Mouse (Mus musculus) right cerebral cortex, postnatal 36 days (tissue): ENCODE measurements around the gene Msi2.

Source experiments
- DNase-seq, 2 experiments: peaks; one replicate each; pipeline ENCODE4 v3.0.0; 2022; ENCODE audit warnings: low spot score in 2 of 2, mixed read lengths in 1 of 2

Gene Msi2

DNA sequence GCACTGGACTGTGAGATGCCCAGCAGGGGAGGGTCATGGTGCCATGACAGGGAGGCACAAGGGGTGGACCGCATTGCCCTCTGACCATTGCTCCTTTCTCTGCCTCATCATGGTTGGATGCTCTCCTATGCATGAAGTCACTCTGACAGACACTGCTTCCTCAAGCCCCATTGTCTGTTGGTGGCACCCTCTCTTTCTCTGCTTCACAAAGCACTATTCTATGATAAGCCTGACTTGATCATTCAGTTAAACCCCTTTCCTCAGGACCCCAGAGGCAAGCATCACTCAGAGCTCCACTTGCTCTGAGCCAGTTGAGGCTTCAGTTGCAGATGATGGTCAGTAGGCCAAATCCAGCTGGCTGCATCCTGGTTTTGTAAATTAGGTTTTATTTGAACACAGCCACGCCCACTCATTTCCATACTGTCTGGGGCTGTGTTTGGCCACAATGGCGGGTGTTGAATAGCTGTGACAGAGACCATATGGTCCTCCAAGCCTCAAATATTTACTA lies 311.9 kb downstream of the Msi2 start:
- no peak for DNase-seq

DNA sequence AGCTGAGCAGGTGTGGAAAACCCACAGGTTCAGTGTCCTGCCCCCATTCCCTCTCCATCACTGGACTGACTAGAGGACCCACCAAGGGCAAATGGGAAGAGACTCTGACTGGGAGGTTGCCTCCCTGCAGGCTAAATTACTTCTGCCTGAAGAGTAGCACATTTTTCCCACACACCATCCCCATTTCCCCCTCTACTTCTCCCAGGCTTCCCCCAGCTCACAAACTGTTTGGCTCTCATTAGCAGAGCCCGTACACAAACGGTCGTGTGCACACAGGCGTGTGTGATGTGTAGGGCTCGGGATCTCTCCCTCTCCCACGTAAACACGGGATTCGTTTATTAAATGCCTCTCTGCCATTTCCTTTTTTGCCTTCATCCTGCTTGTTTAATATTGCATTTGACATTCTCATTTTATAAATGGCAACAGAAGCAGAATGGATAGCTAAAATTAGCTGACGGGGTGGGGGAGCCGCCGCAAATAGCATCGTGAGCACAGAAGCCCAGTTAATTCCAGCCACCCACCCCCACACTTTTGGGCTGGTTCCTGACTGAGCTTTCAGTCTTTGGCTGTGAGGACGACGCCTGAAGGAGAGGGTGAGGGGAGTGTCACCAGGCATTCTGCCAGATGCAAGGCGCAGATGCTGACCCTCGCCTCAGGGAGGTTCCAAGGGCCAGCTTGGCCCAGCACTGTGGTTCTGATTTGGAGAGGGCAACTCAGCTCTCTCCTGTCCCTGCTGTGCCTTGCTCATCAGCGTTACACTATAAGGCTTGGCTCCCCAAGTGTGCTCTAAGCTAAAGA lies 313.3 kb downstream of the Msi2 start:
- peak; percentile 73 to 77 for DNase-seq

DNA sequence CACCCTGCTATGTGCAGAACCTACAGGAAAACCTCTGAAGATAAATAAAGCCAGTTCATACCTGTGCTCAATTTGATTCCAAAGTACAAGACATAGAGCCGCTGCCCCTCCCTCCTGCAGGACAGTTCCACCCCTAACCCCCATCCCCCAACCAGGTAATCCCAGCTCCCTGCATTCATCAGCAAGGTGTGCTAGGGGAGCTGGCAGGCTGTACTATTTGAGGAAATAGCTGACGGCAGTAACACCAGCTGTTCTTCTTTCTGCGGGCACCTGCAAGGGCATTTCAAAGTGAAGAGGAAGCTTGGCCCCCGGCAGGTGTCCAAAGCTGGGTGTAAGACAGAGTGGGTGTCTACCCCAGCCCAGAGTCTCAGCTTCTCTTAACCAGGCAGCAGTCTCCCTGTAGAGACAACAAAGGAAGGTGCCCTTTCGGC lies 314.1 kb downstream of the Msi2 start:
- DNase-seq = no peak

DNA sequence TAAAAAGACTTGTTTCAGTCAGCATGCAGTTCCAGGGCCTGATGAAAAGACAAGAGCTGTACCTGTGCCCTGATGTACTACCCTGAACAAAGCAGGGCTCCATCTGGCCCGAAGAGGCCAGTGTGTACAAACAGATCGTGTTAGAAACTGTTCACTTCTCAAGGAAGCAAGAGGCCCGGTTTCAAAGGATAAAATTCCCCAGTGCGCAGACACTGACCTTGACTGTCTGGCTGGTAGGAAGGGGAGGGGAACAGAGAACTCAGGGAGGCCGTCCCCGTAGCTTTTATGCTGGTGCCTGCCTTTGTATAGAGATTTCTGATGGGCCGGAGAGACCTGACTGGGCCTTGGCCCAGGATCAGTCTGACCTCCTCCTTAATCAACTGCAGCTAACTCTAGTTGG lies 316.0 kb downstream of the Msi2 start:
- DNase-seq = no peak

DNA sequence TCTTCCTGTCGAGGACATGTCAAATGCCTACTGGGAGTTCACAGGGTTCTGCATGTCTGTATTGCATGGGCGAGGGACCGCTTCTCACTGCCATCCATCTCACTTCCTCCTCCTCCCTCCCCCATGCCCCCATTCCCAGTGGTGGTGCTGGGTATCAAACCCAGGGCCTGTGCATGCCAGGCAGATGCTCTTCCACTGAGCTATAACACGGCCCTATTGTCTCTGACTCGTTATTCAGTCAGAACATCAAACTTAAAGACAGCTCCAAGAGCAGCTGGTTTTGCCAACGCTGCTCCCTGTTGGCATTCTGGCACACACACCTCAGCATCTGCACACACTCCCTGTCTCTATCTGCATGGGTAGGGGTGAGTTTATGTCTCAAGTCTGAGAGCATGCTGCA lies 317.0 kb downstream of the Msi2 start:
- DNase-seq = no peak

DNA sequence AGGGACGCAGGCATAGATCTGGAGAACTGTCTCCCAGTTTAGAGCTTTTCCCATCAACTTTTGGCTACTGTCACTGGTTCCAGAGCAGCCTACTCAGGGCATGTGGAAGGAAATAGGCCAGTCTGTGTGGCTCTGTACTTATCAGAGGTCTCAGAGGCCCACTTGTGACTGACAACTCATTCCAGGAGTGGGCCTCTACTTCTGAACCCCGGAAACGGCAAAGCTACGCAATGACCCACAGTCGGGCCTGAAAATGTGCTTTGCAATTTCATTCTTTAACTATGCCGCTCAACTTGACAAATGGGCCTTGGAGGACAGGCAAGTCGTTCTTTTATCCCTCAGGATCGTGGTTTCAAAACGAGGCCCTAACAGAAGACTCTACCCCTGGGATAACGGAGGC lies 317.4 kb downstream of the Msi2 start:
- no peak for DNase-seq

DNA sequence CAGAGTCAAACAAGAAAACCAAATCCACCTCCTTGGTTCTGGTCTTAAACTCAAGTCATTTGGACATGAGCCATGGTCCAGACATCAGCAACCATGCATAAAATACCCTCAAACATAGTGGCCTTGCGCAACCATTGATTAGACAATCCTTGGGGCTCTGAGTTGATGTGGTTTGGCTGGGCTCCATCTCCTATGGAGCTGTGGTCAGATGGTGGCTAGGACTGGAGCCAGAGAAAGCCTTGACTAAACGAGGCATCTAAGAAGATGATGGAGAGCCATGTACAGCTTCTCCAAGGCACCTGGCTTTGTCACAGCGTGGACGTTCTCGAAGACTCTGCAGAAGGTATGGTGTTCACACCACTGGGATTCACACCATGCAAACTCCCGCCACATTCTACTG lies 318.1 kb downstream of the Msi2 start:
- no peak for DNase-seq

DNA sequence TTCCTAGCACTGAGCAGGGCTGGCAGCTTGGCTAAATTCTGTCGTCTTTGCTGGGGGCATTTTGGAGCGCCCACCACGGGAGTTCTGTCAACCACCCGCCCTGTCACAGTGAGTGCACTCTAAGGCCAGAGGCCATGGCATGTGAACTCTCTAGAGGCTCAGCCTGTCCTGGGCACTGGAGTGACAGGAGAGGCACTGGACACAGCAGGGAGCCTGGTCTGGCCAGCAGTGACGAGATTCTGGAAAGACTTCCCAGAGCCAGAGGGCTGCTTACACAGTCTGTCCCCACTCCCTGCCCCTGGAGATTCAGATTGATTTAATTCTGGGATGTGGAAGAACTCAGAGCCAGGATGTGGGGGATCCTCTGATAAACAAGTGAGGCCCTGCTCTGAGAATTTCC lies 318.9 kb downstream of the Msi2 start:
- DNase-seq = no peak

DNA sequence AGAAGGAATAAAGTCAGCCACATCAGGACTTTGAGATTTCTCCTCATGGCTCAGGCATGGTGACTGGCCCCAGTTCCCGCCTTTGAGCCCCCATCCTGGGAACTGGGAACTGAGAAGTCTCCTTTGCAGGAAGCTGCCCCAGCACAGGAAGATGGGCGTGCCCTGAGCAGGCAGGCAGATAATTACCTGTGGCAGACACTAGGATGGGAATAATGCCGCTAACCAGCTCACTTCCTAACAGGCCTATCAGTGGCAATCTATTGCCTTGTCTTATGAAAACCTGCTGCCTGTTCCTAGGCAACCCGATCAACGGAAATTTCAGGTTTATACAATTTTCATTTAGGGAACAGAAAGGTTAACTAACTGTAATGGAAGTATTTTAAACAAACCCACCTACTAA lies 319.3 kb downstream of the Msi2 start:
- DNase-seq = no peak

DNA sequence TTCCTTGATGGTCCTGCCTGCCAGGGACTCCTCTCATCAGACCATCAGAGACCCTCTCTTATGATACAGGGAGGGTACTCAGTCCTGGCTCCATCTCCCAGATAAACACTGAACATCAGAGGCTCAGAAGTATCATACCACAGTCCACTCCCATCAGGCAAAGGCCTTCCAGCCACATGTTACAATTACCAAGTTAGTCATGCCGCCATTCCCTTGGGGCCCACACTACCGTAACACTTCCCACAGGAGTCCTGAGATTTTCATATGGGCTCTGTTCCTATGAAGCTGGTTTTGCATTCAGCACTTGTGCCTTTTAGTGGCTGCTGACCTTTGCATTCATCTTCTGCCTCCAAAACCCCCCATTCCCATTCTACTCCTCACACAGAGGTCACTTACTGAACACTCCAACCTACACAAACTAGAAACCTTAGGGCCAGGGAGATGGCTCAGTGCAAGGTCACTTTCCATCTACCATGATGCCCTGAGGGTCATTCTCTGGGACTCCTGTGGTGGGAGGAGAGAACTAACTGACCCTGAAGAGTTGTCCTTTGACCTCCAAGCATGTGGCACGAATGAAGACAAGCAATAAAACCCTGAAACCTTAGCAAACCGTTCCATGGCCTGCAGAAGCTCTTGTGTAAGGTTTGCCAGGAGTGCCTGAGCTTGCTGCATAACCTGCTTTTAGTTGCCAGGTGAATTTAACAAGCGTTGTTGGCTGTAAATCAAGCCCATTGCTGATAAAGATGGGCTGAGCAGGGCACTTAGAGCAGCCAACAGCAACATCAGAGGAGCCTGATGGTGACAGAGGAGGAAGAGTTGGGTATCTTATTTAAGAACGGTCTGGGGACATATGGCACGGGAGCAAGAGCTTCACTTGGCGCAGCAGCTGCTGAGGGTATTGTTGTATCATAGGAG lies 323.0 kb downstream of the Msi2 start:
- DNase-seq = no peak

DNA sequence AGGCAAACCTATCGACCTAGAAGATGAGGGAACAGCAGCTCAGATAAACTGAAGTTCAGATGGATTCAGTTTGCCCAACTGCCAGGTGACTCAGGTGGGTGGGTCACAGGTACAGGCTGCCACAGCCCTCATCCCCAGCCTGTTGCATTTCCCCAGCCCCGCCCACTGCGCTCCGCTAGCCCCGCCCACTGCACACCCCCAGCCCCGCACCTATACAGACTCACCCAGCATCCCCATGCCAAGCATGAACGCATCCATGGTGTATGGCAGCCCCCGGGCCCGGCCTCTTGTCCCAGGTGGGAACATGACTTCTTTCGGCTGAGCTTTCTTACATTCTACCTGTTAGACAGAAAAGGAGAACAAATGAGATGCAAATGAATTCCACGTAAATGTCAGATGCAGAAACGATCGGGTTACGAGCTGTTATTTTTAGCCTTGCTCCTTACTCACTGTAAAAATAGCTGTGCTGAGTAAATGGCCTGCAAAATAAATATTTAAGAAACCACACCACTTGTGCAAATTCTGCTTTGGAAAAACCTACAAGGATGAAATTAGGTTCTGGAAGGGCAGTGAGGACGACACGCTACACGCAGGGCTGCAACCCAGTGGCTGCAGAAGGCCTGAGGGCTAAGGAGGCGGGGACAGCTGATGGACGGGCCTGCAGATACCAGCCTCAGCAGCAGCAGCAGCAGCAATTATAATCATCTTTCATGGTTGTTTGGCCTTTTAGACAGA lies 323.8 kb downstream of the Msi2 start:
- no peak for DNase-seq

DNA sequence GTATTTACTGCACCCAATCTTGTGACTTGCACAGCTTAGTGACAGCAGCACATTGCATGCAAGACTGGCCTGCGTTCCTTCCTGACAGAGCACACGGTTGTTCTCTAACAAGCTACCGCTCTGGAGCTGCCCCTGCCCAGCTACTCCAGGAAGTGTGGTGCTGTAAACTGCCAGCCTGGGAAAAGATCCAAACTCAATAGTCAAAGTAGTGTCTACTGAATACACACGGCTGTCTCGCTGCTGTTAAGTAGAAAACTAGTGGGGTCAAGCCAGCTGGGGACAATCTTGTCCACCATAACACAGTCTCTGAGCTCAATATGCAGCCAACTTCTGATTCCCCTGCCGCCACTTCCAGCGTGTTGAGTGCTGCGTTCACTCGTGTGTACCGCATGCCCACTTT lies 325.6 kb downstream of the Msi2 start:
- no peak for DNase-seq

DNA sequence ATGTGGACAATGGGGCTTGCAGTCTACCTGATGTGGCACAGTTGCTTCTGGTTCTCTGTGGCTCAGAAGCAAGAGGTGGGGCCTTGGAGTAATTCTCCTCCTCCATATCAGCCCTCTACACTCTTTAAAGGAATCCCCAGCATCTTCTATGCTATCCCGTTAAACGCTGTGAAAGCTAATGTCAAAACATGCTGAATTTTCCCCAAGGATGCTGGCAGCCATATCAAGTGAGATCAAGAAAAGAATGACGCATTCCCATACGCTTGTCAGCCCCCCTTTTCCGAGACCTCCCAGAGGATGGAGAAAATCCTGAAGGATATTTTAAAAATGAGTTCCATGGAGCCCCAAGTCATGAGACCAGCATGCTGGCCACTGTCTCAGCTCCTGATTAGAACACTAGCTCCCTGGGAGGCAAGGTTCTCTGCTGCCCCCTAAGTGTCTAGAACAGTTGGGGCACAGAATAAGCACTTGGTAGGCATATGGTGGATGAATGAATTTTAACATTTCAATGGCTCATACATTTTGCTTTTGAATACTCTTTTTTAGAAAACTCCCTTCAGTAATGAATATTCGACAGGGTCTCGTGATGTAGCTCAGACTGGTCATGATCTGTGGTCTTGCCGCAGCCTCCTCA lies 327.0 kb downstream of the Msi2 start:
- no peak for DNase-seq

DNA sequence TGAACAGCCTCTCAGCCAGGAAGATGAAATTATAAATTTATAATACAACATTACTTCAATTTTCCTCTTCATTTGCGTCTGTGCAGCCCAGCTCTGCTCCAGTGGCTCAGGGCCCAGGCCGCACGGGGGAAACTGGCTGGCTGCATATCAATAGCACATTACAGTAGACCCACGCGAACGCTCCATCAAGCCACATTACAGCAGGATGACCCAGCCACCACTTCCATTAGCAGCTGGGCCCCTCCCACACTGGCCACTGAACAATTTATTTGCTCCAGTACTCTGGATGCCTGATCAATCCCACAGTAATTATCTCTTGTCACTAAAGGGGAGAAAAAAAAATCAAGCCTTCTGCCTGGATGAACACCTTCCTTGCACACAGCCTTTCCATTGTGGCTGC lies 328.8 kb downstream of the Msi2 start:
- DNase-seq = no peak

DNA sequence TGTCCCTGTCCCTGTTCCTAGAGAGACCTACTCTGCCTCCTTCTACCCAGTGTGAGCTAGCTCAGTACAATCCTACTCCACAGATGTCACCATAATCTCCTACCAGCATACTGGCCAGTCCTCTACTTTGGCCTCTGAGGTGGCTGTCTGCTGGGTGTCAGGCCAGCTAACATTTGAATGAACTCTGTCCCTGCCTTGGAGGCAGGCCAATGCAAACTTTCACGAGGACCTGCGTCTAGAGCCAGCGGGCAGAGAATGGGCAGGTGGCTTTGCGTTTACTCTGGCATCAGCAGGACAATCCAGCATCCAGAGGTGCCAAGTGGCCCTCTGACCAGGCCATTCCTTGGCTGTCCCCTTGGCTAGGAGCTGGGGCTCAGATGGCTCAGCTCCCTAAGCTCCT lies 331.4 kb downstream of the Msi2 start:
- DNase-seq = no peak

DNA sequence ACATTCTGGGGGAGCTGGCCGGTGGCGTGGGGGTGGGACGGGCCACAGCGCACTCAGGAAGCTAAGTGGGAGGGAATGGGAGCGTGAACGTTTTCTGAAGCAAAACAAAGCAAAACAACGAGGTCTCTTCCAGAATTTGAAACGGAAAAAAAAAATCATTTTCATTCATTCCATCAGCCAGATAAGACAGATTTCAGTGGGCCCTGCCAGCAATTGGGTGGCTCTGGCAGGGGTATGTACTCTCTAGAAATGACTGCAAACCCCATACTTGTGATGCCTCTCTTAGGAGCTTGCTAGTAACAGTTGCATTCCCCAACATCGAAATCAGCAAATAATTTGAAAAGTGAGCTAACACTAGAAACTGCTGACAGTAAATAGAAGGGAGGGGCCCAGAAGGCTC lies 335.9 kb downstream of the Msi2 start:
- no peak for DNase-seq

DNA sequence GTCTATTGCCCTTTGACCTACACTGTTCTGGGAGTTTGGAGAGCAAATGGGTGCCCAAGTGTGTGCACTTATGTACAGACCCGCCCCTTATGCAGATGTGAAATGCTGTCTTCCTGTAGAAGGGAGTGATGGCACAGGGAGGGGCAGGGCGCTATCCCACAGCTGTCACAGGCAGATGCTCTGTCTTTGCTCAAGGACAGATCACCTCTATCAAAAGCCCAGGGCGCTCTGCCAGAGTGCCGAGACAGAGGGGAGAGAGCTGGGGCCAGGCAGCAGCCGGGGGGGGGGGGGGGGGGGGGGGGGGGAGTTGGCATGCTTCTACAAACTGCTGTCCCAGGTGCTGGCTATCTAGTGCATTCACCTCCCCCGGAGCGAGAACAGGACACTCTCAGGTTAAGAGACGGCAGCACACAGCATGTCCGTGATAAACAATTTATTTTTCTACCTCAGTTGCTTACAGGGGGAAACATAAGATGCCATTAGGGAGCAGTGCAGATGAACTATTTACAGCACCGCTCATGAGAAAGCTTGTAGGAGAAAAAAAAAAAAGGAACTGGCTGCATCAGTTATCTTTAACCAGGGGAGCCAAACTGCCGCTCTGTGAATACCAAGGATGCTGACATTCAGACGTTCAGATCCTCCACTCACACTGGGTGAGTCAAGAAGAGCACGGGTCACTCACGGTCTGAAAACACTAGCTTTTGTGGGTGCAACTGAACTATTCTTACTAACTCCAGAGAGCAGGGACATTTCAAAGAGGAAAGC lies 337.0 kb downstream of the Msi2 start:
- DNase-seq = no peak

DNA sequence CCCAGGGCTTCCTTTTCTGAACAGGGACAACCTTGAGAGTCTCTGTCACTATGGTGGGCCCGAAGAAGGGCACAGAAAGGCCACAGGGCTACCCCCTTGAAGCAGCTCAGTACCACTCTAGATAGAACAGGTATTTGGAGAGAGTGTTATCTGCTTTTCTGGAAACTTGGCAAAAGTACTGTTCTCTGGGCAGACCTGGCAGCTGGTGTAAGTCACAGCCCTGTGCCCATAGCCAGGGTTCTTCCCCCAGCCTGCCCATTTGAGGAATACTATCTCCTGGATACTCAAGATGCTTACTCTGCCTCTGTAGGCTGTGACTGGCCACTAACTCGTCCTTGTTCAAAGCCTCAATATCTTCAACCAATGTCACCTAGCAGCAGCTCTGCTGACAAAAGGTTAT lies 338.7 kb downstream of the Msi2 start:
- no peak for DNase-seq

DNA sequence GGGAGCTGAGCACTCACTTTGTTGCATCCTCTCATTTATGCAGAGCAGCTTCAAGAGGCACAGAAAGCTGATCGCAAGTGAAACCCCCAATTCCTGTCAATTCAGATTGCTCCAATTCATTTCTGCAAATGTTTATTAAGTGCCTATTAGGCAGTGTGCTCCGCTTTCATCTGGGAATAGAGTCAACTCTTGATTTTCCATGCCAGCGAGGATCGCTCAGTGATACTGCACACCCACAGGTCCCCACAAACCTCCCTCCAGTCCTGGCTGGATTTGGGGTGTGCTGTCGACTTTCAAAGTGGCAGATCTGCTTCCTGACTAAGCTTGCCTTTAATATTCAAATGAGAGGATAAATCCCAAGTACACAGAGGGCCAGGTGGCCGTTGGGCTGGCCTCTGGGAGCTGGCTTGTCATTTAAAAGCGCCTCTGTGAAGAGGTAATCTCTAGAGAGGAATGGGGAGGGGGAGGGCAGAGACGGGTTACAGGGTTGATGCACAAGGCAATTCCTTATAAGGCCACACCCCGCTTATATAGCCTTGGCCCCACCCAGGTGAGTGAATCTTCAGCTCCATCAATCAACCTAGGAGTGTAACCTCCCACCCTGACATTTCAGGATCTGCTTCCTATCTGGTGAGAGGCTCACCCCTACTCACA lies 339.5 kb downstream of the Msi2 start:
- no peak for DNase-seq

DNA sequence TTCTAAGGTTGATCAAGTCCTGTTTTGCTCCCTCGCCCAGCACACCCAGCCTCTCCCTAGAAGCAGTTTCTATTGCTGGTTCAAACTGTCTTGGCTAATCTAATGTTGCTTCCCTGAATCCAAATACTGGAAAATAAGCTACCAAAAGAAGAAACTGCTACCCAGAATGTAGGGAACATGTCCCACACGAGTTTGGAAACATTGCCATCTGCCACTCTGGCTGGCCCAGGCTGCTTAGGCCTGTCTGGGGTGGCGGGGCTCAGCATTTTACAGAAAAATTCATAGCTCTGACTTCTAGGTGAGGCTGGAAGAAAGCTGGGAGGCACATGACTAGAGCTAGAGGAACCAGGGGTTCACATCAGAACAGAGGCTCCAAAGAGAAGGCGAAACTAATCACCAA lies 345.7 kb downstream of the Msi2 start:
- no peak for DNase-seq
